Mouse (Mus musculus): ENCODE measurements at regions not wholly inside any gene's neighbourhood (a gene's known extent, or its start where the extent isn't known, plus 50 kb on each side); places are given as distances from the start of the nearest gene placed in this dataset.

- TF ChIP-seq FLI1 (IDR thresholded peaks at IDR 0.05; ENCODE audit: low read length) (no peak), GATA1 (IDR thresholded peaks at IDR 0.05; ENCODE audit: borderline replicate concordance, low read length) (no peak)
Measured at GRCm38 (mm10) chr10:96358984-96359383, 222.6 kb downstream of the Gm5426 start.

Measured in megakaryocyte, embryonic 14.5 days (primary cell).